Mouse (Mus musculus): ENCODE measurements around the gene Dnmt3a. TPM values are rescaled to one million over a fixed set of nuclear protein-coding genes. Genes with fewer than 3 reads are reported as not detected.

The Dnmt3a gene
- 5.0 TPM for polyA plus RNA-seq (2014; fragmentation: Illumina TruSeq; extraction: RNeasy Lipid Tissue Mini Kit (QIAGEN cat#74804); ENCODE audit: low read depth, low replicate concordance)

DNA sequence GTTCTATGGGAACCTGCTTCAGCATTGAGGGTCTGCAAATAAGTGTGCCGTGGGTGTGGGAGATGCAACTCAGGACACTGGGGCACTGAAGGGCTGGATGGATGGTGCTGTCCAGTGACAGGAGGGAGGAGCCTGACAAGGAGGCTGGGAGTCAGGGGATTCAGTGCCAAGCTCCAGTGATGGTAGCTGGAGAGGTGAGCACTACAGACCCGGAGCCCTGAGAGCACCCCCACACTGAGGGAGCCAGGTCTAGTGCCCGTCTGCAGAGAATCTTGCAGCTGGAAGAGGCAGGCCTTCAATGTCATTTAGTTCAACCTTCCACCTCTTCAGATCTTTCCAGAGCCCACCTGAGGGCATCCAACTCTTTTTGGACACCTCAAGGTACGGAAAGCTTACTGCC, at the start of gene Dnmt3a:
TSS of gene Dnmt3a (plus strand) at position 156 of the 400 bp plus-strand sequence.

GRCm38 (mm10) chr12:3954651-3955050, 148.8 kb downstream of the Dnmt3a start, which contains the start of gene Pomc:
Gene Pomc, plus strand, starts transcription at chr12:3954951.

Other genes starting within 250 kb of the Dnmt3a start
- gene Dtnb, start 233.6 kb upstream of the Dnmt3a start, polyA plus RNA-seq (2014; fragmentation: Illumina TruSeq; extraction: RNeasy Lipid Tissue Mini Kit (QIAGEN cat#74804); ENCODE audit: low read depth, low replicate concordance) = 7.9 TPM
- gene Pomc, start 148.9 kb downstream of the Dnmt3a start, polyA plus RNA-seq (2014; fragmentation: Illumina TruSeq; extraction: RNeasy Lipid Tissue Mini Kit (QIAGEN cat#74804); ENCODE audit: low read depth, low replicate concordance) = not detected
- gene Efr3b, start 232.9 kb downstream of the Dnmt3a start, polyA plus RNA-seq (2014; fragmentation: Illumina TruSeq; extraction: RNeasy Lipid Tissue Mini Kit (QIAGEN cat#74804); ENCODE audit: low read depth, low replicate concordance) = 0.81 TPM

All from kidney, adult 10 weeks (tissue).